Mouse (Mus musculus) adrenal gland (tissue): ENCODE results near the gene Dapk2.

Experiments
- intact Hi-C: fragments of 180-260 bp; cut with DNase I; formaldehyde crosslinking; loops from one replicate; pipeline ENCODE4 v1.15.1; 2025

Dapk2 gene

DNA sequence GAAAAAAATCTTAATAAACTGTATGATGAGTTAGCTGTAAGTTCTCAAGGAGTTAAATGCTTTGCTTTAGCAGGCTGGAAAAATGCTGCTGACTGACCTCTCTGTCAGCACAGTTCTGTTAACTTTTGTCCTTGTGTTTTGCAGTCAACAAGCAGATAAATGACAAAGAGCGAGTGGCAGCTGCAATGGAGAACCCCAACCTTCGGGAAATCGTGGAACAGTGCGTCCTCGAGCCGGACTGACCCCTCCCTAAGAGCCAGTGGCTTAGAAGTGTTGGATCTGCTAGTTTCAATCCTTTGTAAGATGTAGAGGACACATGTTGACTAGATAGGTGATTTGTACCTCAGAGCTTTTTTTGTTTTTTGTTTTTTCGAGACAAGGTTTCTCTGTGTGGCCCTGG, 19.8 kb upstream of the Dapk2 start:
- intact Hi-C loops, result no loop called here

DNA sequence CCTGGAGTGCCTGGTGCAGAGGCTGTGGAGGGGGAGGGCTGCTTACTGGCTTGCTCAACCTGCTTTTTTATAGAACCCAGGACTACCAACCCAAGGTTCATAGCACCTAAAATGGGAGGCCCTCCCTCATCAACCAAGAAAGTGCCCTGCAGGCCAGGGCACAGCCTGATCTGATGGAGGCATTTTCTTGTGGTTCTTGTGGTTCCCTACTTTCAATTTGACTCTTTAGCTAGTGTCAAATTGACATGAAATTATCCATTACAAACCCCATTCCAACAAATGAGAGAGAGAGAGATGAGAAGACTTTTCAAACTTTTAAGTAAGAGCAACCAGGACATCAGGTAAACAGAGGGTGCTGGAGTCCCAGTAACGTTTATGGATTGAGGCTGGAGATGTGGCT, 15.8 kb upstream of the Dapk2 start:
- intact Hi-C loops, result no loop called here

DNA sequence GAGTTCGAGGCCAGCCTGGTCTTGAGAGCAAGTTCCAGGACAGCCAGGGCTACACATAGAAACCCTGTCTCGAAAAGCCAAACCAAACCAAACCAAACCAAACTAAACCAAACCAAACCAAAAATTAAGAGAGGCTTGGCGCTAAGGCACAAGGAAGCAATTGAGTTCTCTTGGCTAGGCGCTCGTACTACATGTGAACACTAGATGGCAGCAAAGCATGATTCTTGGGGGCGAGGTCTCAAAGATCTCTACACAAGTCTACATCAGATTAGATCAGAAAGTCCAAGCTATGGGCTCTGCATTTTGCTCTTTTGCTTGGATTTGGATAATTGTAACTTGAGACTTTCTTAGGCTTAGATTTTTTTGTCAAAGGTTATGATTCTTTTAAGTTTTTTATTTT, 13.8 kb upstream of the Dapk2 start:
- intact Hi-C loops, result no loop called here

DNA sequence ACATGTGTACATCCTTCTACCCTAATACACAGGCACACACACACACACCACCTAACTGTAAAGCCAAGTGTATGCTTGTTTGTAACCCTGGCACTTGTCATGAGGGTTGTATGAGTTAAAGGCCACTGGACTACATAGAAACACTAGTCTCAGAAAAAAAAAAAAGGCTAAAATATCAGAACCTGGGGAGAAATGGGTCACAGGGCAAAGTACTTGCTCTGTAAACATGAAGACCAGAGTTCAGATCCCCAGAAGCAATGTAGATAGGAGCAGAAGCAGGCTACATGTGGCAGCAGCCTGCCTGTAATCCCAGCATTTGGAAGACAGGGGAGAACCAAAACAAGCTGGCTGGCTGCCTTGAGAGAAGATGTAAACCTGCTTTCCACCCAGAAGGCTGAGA, 11.9 kb upstream of the Dapk2 start:
- intact Hi-C loops, result no loop called here

DNA sequence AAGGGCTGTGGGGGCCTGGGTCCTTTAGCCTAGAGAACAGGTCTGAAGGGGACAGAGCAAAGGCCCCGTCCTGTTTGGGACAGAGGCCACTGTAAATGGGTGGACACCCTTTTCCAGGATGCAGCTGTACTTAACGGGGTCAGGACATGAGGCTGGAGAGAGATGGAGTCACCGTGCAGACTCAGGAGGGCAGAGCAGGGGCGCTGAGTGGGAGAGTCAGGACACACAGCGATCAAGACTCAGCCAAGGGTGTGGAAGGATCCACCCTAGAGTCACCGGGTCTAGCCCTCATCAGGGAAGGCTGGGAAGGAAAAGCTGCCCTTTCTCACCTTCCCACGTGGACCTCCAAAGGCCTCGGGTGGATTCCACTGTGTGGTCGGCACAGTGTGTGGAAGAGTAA, 6.0 kb upstream of the Dapk2 start:
- intact Hi-C loops, result loop anchor here (10.0 kb wide), 1 partner anchor 133 kb away; no protein-coding TSS in a partner anchor

DNA sequence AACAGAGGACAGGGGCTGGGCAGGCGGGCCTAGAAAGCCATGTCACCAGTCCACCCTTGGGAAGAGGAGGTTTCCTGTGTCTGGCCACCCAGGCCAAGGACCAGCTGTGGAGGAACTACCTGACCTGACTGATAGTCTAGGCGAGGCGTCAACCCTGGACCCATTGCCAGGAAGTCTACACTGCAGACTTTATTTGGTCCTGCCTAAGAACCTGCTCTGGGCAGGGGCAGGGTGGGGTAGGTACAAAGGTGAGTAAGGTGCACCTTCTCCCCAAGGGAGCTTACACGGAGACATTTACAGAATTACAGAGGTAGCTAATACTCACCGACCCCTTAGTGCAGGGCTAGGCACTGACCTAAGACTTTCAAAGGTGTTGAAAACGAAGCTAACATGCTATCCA, 4.4 kb upstream of the Dapk2 start:
- intact Hi-C loops, result loop anchor here (10.0 kb wide), 1 partner anchor 131 kb away; no protein-coding TSS in a partner anchor

DNA sequence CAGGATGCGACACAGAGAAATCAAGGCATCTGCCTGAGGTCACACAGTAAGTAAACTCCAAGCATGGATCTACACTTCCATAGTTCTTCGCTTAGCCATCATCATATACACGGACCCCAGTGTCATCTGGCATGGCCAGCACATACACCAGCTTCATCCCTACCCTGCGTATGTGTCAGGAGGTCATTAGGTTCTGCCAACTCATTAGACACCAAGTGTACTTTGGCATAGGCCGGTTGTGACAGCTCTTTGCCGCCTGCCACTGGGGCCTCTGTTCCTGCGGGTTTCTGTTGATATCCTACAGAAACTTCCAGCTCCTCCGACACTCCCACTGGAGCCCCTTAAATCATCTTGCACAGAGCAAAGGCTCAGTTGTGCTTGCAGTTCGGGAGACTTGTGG, 4.0 kb upstream of the Dapk2 start:
- intact Hi-C loops, result loop anchor here (10.0 kb wide), 1 partner anchor 131 kb away; no protein-coding TSS in a partner anchor

DNA sequence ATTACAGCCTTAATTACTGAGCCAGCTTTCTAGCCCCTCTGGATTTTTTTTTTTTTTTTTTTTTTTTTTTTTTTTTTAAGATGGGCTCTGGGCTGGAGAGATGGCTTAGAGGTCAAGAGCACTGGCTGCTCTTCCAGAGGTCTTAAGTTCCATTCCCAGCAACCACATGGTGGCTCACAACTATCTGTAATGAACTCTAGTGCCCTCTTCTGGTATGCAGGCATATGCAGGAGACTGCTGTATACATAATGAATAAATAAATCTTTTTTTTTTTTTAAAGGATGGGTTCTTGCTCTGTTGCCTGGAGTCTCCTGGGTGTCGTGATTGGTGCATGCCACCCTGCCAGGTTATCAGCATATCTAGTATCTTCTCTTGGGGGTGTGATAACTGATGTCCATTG, 2.5 kb upstream of the Dapk2 start:
- intact Hi-C loops, result loop anchor here (10.0 kb wide), 1 partner anchor 129 kb away; no protein-coding TSS in a partner anchor

DNA sequence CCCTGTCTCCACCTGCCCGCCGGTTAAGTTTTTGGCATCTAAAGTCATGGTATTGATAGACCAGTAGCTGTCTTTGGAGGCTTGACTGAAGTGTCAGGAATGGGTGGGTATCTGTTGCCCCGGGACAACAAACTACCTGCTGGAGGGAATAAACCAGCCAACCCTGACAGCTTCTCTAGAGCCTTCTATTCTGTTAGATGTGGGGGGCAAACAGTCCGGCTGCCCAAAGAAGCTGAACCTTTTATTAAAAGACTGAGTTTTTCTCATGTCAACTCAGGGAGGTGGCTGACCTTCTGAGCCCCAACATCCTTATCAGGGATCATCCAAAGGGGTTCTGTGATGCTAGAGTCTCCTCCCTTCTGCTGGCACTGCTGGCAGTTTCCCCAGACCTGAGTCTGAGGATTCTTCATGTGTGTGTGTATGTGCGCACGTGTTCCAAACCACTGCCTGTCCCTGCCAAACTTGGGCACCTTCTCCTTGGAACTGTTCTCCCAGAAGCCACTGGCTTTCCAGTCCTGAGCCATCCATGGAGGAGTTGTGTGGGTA, 935 bp downstream of the Dapk2 start:
- intact Hi-C loops, result loop anchor here (10.0 kb wide), 1 partner anchor 126 kb away; no protein-coding TSS in a partner anchor

DNA sequence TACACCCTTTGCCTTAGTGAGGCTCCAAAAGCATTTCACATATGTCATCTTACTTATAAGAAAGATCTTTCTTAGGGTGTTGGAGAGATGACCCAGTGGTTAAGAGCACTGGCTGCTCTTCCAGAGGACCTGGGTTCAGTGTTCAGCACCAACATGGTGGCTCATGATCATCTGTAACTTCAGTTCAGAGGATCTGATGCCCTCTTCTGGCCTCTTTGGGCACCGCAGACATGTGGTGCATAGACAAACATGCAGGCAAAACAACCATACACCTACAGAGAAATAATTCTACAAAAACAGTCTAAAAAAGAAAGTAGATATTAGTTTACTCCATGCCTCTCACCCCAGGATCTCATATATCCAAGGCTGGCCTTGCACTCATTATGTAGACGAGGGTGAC, 2.1 kb downstream of the Dapk2 start:
- intact Hi-C loops, result no loop called here

DNA sequence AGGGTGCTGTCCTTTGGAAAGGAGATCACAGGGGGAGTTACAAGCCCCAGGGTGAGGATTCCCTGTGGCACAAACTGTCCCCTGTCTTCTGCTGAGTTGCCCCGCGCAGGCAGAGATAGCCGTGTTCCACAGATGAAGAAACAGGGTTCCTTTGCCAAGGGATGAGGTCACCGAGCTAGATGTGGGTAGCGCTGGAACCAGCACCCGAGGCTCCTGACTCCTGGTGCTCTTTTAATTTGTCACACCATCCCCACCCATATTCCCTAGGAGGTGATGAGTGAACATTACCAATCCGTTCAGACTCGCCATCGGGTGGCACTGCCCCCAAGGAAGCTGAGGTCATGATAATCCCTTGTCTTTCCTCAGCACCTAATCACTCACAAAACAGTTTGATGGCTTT, 5.0 kb downstream of the Dapk2 start:
- intact Hi-C loops, result no loop called here

DNA sequence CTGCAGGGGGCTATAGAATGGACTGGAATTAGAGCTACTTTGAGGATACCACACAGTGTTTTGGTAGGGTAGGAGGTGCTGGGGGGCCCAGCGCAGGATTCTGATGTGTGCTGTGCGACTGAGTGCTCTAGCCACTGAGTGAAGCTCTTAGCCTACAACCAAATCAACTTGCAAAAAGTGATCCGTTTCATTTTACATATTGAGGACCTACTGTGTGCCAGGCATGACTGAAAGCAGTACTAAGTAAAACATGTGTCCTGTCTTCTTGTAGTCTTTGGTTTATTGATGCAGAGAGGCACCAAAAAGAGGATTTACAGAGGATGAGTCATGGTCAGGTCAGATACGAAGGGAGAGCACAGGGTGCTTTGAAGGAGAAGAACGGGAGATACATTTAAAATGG, 9.2 kb downstream of the Dapk2 start:
- intact Hi-C loops, result no loop called here

DNA sequence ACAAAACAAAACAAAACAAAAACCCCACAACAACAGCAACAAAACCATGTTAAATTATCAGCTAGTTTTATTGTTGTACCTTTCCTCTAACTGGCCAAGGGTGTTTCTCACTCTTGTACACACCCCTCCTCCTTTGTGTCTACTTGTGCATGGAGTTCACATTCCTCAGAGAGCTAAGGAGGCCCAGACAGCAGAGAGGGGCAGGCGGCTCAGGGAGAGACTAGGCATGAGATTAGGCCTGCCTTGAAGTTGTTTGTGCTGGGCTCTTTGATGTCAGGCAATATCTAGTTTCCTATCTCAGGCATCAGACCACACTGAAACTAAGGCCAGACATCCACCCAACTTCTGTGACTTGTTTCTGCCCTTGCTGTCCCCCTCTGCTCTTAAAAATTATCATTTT, 10.2 kb downstream of the Dapk2 start:
- intact Hi-C loops, result no loop called here

DNA sequence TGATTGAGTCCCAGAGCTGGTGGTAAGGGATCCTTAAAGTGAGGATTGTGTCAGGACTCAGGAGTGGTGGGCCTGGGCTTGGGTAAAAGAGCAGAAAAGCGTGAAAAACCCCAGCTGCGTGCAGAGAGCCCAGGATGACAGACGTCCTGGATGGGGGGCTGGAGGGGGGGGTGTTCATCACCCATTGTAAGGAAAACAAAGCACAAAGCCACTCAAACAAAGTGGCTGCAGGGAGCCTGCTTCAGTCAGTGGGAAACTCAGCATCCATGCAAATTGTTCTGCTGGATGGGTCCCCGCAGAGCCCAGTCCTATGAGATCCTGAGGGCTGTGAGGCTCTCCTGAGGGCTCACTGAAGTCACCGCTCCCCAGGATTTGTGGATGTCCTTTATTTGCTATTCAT, 12.5 kb downstream of the Dapk2 start:
- intact Hi-C loops, result no loop called here

DNA sequence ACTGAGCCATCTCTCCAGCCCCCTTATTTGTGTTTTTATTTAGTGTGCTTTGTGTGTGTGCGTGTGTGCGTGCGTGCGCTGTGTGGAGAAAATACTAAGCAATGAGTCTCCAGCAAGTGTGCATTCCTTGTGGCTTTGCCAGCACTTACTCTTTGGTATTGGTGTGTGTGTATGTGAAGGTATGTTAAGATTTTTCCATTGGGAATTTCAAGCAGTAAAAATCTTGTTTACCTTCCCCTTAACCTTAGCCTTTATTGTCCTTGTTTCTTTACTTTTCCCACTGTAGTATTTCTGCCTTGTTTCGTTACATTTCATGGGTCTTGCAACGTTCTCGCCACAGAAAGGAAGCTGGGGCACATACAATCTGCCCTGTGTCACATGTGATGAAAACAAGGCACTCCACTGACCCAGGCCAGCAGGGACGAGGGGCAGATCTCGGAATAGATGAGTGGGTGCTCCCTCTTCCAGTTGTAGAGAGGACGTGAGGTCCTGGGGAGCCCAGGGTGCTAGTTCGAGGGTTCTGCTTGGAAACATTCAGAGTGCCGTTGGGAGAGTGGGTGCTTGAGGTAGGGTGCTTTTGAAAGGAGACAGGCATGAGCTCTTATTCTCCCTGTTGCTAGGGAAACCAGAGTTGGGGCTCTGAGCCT, 13.4 kb downstream of the Dapk2 start:
- intact Hi-C loops, result no loop called here

DNA sequence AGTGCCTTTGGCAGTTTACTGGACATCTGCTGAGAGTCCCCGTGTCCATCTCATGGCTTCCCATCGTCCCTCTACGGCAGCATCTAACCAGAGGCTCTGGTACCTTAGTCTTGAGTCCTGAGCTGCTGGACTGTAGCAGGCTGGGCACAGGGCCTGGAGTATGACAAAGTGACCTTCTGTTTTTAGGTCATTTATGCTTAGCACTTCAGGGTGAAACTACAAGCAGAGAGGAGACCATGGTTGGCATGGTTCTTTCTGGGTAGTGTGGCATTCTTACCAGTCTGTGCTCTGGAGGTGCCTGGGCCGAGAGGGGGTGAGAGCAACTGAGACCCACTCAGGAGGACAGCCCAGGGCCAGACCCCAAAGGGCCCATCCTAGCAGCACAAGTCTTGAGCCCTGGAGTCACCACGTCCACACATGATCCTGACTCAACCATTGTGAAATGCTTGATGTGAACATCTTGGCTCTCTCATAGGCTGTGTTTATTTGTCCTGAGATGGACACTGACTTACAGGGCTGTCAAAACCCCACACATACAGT, 15.4 kb downstream of the Dapk2 start:
- intact Hi-C loops, result no loop called here

DNA sequence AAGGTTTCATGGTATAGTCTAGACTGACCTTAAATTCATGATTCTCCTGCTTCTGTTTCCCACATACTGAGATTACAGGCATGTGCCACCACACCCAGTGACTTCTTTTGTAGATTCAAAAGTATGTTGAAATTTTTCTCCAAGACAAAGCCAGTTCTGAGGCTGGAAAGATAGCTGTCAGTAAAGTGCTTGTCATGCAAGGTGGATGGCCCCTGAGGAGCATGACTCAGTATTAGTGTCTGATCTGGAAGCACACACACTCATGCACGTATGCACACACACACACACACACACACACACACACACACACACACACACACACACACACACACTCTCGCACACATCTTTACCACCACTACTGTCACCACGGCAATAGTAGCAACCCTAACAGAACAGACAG, 17.0 kb downstream of the Dapk2 start:
- intact Hi-C loops, result no loop called here

DNA sequence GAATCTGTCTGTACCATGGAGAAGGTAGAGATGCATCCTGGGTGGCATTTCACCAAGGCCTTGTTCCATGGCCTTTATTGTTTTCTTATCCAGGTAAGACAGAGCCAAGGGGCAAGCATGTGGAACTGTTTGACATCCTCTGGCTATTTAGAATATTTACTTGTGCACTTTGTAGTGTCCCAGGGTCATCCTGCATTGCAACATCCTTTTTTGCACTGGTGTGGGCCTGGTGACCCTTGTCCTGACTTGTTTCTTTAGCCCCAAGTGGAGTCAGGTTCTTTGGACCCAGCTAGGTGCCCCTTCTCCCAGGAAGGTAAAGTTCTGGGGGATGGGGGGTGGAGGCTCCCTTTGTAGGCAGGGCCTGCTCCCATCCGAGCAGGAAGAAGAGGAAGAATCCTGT, 20.0 kb downstream of the Dapk2 start:
- intact Hi-C loops, result no loop called here

DNA sequence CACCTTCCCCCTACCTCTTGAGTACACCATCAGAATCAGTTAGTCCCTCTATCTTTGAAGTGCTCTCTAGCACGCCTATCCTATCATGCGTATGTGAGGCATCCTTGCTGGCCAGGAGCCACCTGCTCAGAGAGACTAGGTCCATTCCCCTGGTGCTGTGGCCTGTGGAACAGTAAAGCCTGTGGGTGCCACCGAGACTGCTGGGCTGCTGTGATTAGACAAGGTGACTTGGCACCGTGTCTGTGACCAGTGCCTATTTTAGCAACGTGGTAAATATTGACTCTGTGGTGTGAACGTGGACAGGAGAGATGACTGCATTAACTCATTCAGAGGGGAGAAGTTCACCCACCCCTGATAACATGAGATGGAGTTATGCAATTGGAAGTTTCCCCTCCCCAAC, 21.8 kb downstream of the Dapk2 start:
- intact Hi-C loops, result no loop called here

DNA sequence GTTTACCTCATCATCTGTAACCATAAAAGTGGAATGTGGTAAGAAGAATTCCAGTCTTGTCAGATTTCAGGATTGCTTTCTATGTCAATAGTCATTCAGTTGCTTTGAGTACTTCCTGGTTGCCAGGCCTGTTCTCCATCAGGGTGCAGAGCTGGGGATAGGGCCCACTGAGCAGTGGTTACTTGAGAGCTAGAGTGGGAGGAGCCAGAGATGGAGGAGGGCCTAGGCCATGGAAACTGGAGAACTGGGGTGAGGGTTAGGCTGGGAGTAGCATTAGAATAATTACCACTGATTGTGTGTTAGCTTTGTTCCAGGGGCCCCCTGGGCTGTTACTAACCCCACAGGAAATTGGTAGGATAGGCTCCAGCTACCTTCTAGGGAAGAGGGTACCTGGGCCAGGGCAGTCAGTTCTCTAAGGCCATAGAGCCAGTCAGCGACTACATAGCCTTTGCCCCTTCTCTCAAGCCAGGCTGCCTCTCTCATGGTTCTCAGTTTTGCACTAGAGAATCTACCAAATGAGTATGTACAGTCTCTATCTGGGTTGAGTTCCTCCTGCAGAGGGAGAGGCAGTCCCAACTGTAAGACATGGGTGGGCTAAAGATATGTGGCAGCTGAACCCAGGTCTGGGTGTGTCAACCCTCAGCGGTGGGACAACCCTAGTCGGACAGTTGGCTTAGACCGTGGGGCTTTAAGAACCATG, 23.3 kb downstream of the Dapk2 start:
- intact Hi-C loops, result no loop called here

DNA sequence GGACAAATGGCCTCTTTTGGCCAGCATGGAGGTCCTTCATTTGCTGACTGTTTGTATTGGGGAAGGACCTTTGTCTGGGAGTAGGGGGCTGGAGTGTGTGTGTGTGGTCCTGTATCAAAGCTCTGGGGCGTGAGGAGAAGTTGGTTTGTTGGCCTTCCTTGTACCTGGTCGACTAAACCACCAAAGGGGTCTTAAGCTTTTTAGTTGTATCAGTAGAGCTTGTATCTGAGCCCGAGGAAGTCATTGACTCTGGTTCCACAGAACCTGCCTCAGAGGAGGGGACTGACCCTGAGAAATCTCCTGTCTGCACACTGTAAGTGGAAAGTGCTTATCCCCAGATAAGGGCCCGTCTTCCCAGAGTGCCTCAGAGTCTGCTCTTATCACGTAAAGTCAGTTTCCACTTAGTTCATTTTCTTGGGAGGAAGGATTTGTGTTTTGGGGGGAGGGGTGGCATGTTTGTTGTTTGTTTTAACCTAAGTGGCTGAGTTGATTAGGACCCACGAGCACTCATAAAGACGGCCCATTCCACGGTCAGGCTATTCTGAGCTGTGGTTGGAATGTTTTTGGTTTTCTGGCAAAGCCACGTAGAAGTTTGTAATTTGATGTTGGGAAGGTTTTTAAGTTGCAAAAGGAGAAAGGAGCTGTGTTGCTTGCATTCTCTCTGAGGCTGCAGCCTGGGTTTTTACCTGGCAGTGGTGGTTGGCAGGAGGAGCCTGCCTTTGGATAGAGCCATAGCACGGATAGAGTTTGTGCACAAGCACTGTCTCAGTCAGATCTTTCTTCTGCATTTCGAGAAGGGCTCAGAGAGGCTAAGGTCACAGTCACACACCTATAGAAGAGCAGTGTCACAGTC, 24.0 kb downstream of the Dapk2 start:
- intact Hi-C loops, result no loop called here

DNA sequence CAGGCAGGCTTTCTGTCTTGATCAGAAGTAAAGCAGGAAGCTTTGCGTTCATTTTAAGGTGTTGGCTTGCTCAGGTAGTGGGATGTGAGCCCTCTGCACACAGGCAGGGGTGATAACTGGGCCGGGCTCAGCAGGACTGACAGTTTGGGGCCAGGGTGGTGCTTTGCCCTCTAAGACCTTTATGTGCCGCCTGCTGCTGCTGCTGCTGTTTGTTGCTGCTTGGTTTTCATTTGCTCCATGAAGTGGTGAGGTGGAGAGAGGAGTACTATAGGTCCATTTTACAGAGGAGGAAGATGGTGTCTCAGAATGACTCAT, 24.6 kb downstream of the Dapk2 start:
- intact Hi-C loops, result no loop called here
